Mouse (Mus musculus) heart, embryonic 11.5 days (tissue): ENCODE measurements around the gene Slc6a13. TPM values are rescaled to one million over a fixed set of nuclear protein-coding genes. Genes with fewer than 3 reads are reported as not detected.
A peak's percentile ranks its signal among the peaks of the same experiment; 100 is the strongest.

ENCODE experiments used
- ATAC-seq: fragments of 200-750 bp; cut with Nextera tagmentation; replicated peaks from 2 replicates; pipeline ENCODE4 v1.8.0; 2017; ENCODE audit warnings: moderate library complexity; ENCODE audit not compliant: insufficient number of reproducible peaks, low FRiP score, low TSS enrichment
- H3K27ac ChIP-seq: fragments of 300-500 bp; sonication (generic); 2 replicates; pipeline ENCODE4 v1.5.1; 2014; ENCODE audit warnings: mild to moderate bottlenecking, low read depth, low read length
- H3K27me3 ChIP-seq: fragments of 300-500 bp; sonication (generic); 2 replicates; pipeline ENCODE4 v1.6.1; 2014; ENCODE audit warnings: mild to moderate bottlenecking, low read length, mixed read lengths; ENCODE audit not compliant: control insufficient read depth, insufficient read depth
- H3K36me3 ChIP-seq: fragments of 300-500 bp; sonication (generic); 2 replicates; pipeline ENCODE4 v1.6.1; 2014; ENCODE audit warnings: mild to moderate bottlenecking, low read length, moderate library complexity, mixed read lengths; ENCODE audit not compliant: control insufficient read depth, insufficient read depth
- H3K4me1 ChIP-seq: fragments of 300-500 bp; sonication (generic); 2 replicates; pipeline ENCODE4 v1.6.1; 2014; ENCODE audit warnings: low read length; ENCODE audit not compliant: control insufficient read depth, insufficient read depth
- H3K4me2 ChIP-seq: fragments of 300-500 bp; sonication (generic); 2 replicates; pipeline ENCODE4 v1.6.1; 2014; ENCODE audit warnings: mild to moderate bottlenecking, moderate library complexity
- H3K4me3 ChIP-seq: fragments of 300-500 bp; sonication (generic); 2 replicates; pipeline ENCODE4 v1.5.1; 2014; ENCODE audit warnings: low read depth, low read length
- H3K9ac ChIP-seq: fragments of 300-500 bp; sonication (generic); 2 replicates; pipeline ENCODE4 v1.6.1; 2014; ENCODE audit warnings: mild to moderate bottlenecking, low read depth, low read length, moderate library complexity
- H3K9me3 ChIP-seq: fragments of 300-500 bp; sonication (generic); replicated peaks from 2 replicates; pipeline ENCODE4 v1.6.1; 2016; ENCODE audit warnings: low read length; ENCODE audit not compliant: control insufficient read depth
- WGBS: fragments of 180-500 bp; shearing (Covaris S2); extraction: QIAGEN DNeasy Blood & Tissue Kit; methylation state at CpG from one replicate; pipeline ENCODE4 v1.1.7; 2014; ENCODE audit not compliant: insufficient replicate concordance; 5-methylcytosine and 5-hydroxymethylcytosine counted together
- microRNA-seq: library from miRNA; unstranded; fragments of <30 nt; microRNA quantifications from one replicate; pipeline ENCODE4, GENCODE M21; 2016; ENCODE audit warnings: borderline number of aligned reads
- polyA plus RNA-seq: library from polyadenylated mRNA; unstranded; fragments of >200 nt; fragmentation: Nextera tagmentation; extraction: Ambion mirVana; gene quantifications from 2 replicates; pipeline ENCODE4 v1.2.1, GENCODE M21; 2014

The Slc6a13 gene
- polyA plus RNA-seq, 1 experiment from 2014 or later = 10.6 TPM

DNA sequence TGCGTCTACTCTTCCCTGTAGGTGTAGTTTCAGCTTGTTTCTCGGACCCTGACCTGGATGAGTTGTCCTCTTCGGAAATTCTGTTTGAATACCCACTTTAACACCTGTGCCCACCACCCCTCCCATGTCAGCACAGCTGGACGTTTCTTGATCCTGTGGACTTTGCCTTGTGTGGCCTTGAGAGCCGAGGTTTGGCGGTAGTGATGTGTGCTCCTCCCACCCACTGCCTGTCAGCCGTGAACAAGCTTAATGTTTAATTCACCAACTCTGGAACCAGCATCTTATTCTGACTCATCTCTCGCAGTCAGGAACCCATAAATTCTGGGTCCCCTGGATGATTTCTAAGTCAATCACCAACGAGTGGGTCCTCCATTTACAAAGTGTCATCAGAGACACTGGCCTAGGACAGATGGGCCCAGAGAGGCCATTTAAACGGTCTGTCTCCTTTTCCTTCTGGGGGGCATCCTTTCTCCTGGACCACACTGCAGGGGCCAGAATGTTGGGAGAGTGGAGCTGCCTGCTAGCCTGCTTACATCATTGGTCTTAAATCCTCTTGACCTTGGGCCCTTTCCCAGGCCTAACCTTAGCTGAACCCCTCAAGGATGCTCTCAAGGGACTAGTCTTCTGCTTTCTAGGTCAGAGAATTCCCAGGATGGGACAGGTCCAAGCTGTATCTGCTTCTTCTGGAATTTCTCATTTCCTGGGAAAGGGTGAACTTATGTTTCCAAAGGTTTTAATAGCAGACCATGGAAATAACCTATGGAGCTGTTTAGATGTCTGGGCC lies 71.4 kb downstream of the Slc6a13 start:
- H3K4me3 ChIP-seq = no peak overlapping the region
- H3K9me3 ChIP-seq = no peaks in the 10 kb centered on the region
- no peak for ATAC-seq
- no peaks in the 10 kb centered on the region for H3K36me3 ChIP-seq
- H3K4me2 ChIP-seq = no peak overlapping the region
- H3K4me1 ChIP-seq = no peaks in the 10 kb centered on the region
- H3K9ac ChIP-seq = no peak overlapping the region
- 75% methylated on average over 10 of the region's 10 CpGs for WGBS
- 0 out of 2 replicates have a peak, but pooled peaks cover 3% of the 10 kb centered on the region for H3K27me3 ChIP-seq
- H3K27ac ChIP-seq = no peak overlapping the region

DNA sequence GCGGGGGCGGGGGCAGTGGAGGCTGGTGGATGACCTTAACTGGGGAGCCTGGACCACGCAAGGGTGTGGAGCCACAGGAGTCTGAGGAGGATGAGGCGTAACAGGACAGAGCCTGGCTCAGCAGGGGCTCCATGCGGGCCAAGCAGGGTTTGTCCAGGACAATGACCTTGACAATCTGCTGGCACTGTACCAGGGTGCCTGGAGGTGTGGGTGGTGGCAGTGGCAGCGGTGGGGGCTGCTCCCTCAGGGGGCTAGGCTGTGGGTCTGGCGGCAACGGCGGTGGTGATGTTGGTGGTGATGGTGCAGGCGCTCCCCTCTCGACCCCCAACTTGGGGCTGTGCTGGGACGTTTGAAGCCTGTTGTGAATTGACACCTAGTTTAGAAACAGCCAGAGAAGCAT lies 76.1 kb downstream of the Slc6a13 start:
- no peak overlapping the region for H3K4me2 ChIP-seq
- WGBS = 56% methylated on average over 12 of the region's 12 CpGs
- no peaks in the 10 kb centered on the region for H3K4me1 ChIP-seq
- peaks cover 15% of the 10 kb centered on the region for H3K27me3 ChIP-seq
- H3K4me3 ChIP-seq = no peak overlapping the region
- 0 out of 2 replicates have a peak, but pooled peaks have one; percentile 18 for ATAC-seq
- no peaks in the 10 kb centered on the region for H3K36me3 ChIP-seq
- no peaks in the 10 kb centered on the region for H3K9me3 ChIP-seq
- H3K9ac ChIP-seq = no peak overlapping the region
- no peak overlapping the region for H3K27ac ChIP-seq

DNA sequence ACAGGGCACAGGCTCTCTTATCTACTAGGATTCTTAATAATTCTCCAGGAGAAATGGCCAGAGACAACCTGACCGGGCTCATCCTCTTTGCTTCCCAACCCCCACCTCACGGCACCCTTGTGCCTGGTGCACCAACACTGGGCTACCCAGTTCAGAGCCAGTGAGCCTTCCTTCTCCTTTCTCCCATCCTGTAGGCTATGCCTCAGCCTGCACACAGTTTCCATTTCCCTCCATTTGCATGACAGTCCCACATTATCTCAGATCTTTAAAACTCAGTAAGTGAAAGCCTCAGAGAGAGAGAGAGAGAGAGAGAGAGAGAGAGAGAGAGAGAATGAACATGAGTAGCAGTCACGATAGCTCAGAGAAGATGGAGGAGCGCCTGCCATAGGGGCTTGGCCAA lies 78.2 kb downstream of the Slc6a13 start:
- H3K4me3 ChIP-seq = no peak overlapping the region
- WGBS = 42% methylated on average over 4 of the region's 4 CpGs

DNA sequence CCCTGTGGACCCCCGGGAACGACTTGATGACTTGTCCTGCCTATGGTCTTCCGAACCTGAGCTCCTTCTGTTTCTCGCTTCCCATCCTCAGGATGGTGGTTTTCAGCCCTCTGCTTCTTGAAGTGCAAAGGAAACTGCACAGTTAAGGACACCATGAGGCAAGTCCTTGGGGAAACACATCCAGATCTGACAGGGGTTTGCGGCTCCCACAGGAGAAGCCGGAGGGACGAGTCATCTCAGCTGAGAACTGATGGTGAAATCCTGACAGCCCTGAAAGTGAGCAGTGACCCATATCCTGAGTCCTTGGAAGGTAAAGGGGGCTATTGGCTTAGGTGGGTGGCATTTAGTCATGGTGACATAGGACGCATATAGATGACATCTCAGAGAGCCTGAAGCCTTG lies 80.5 kb downstream of the Slc6a13 start:
- Histone ChIP-seq H3K36me3 (no peaks in the 10 kb centered on the region), H3K9me3 (no peaks in the 10 kb centered on the region), H3K4me2 (no peak overlapping the region), H3K9ac (no peak overlapping the region), H3K27me3 (peaks cover 31% of the 10 kb centered on the region), H3K4me3 (no peak overlapping the region), H3K4me1 (no peaks in the 10 kb centered on the region), H3K27ac (no peak overlapping the region)
- 75% methylated on average over 8 of the region's 8 CpGs for WGBS
- no peak for ATAC-seq

More for the DNA sequence above, 78.2 kb downstream of the Slc6a13 start:
- H3K9me3 ChIP-seq = no peaks in the 10 kb centered on the region
- H3K4me1 ChIP-seq = no peaks in the 10 kb centered on the region
- no peak for ATAC-seq
- no peak overlapping the region for H3K27ac ChIP-seq
- H3K27me3 ChIP-seq = peaks cover 27% of the 10 kb centered on the region
- no peak overlapping the region for H3K4me2 ChIP-seq
- H3K36me3 ChIP-seq = no peaks in the 10 kb centered on the region
- no peak overlapping the region for H3K9ac ChIP-seq

DNA sequence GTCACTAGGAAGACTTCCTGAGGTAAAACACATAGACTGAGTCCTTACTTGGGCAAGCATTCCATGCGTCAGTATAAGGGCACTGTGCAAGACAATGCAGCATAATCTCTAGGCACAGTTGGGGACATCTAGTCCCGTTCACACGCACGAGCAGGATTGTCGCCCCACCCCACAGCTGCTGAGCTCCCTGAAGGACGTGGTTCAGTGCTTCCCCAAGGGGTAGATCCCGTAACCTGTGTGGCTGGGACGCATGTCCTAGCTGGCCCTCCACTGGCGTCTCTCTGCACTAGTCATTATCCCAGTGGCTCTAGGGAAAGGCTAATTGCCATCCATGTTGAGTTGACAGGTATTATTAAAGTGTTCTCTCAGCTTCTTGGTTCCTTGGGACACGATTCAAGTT lies 82.0 kb downstream of the Slc6a13 start:
- Histone ChIP-seq H3K27ac (no peak overlapping the region), H3K4me2 (no peak overlapping the region), H3K9me3 (no peaks in the 10 kb centered on the region), H3K27me3 (peaks cover 33% of the 10 kb centered on the region), H3K36me3 (no peaks in the 10 kb centered on the region), H3K9ac (no peak overlapping the region), H3K4me1 (no peaks in the 10 kb centered on the region), H3K4me3 (no peak overlapping the region)
- ATAC-seq = no peak
- WGBS = 58% methylated on average over 10 of the region's 10 CpGs

DNA sequence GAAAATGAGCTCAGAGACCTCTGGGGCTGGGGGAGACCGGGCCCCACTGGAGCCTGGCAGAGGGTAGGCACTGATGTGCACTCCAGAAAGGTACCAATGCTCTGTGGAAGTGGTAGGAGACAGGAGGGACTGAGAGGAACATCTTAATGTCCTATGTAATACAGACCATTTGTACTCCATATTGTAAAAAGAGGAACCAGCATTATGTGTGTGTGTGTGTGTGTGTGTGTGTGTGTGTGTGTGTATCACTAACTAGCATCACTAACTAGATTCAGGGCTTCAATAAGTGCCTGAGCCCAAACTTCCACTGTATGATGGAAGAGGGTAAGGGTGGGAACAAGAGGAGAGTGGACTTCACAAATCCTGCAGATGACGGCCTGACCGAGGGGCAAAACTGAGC lies 85.4 kb downstream of the Slc6a13 start:
- H3K27ac ChIP-seq = no peak overlapping the region
- 84% methylated on average over 3 of the region's 3 CpGs for WGBS
- no peak overlapping the region for H3K4me3 ChIP-seq
- no peak overlapping the region for H3K9ac ChIP-seq
- H3K27me3 ChIP-seq = peaks cover 26% of the 10 kb centered on the region
- no peak for ATAC-seq
- H3K4me2 ChIP-seq = no peak overlapping the region
- no peaks in the 10 kb centered on the region for H3K4me1 ChIP-seq
- no peaks in the 10 kb centered on the region for H3K9me3 ChIP-seq
- H3K36me3 ChIP-seq = no peaks in the 10 kb centered on the region

Small RNAs within 50 kb of the gene (microRNA-seq; reads per million reads assigned to microRNA genes)
- gene Gm24855 = not detected

Other genes with a start within 250 kb of the Slc6a13 start
- 32.3 and 53.2 TPM in 2 replicates for gene Mical3, start 169.2 kb upstream of the Slc6a13 start, polyA plus RNA-seq
- 3.8 and 4.1 TPM in 2 replicates for gene Pex26, start 116.6 kb upstream of the Slc6a13 start, polyA plus RNA-seq
- gene Tuba8, start 89.5 kb upstream of the Slc6a13 start, polyA plus RNA-seq = 0.59 and 1.0 TPM in 2 replicates
- gene Usp18, start 54.3 kb upstream of the Slc6a13 start, polyA plus RNA-seq = 0.67 and 0.99 TPM in 2 replicates
- 0.24 TPM in 1 of 2 replicates, not detected in the other for gene Slc6a12, start 42.8 kb downstream of the Slc6a13 start, polyA plus RNA-seq
- 0.04 TPM in 1 of 2 replicates, not detected in the other for gene Iqsec3, start 173.5 kb downstream of the Slc6a13 start, polyA plus RNA-seq